Mouse (Mus musculus) liver, embryonic 12.5 days (tissue): ENCODE measurements around the gene Secisbp2. TPM values are rescaled to one million over a fixed set of nuclear protein-coding genes. Genes with fewer than 3 reads are reported as not detected.

Experiments
- ATAC-seq: fragments of 200-750 bp; cut with Nextera tagmentation; 2 replicates; pipeline ENCODE4 v1.8.0; 2017; ENCODE audit warnings: moderate number of reproducible peaks, mild to moderate bottlenecking, moderate library complexity
- H3K27ac ChIP-seq: fragments of 300-500 bp; sonication (generic); 2 replicates; pipeline ENCODE4 v1.5.1; 2016; ENCODE audit warnings: mild to moderate bottlenecking
- H3K27me3 ChIP-seq: fragments of 300-500 bp; sonication (generic); replicated peaks from 2 replicates; pipeline ENCODE4 v1.6.1; 2016; ENCODE audit warnings: mild to moderate bottlenecking, moderate library complexity
- H3K36me3 ChIP-seq: fragments of 300-500 bp; sonication (generic); 2 replicates; pipeline ENCODE4 v1.6.1; 2016; ENCODE audit warnings: mild to moderate bottlenecking, moderate library complexity
- H3K4me1 ChIP-seq: fragments of 300-500 bp; sonication (generic); 2 replicates; pipeline ENCODE4 v1.6.1; 2016
- H3K4me2 ChIP-seq: fragments of 300-500 bp; sonication (generic); 2 replicates; pipeline ENCODE4 v1.6.1; 2016; ENCODE audit warnings: mild to moderate bottlenecking, moderate library complexity
- H3K4me3 ChIP-seq: fragments of 300-500 bp; sonication (generic); 2 replicates; pipeline ENCODE4 v1.5.1; 2016; ENCODE audit warnings: mild to moderate bottlenecking, moderate library complexity
- H3K9ac ChIP-seq: fragments of 300-500 bp; sonication (generic); 2 replicates; pipeline ENCODE4 v1.6.1; 2016; ENCODE audit warnings: mild to moderate bottlenecking, moderate library complexity
- H3K9me3 ChIP-seq: fragments of 300-500 bp; sonication (generic); replicated peaks from 2 replicates; pipeline ENCODE4 v1.6.1; 2016; ENCODE audit warnings: mild to moderate bottlenecking, moderate library complexity
- WGBS: fragments of 180-500 bp; shearing (Covaris S2); methylation state at CpG from one replicate; pipeline ENCODE4 v1.1.7; 2016; ENCODE audit not compliant: insufficient replicate concordance; 5-methylcytosine and 5-hydroxymethylcytosine counted together
- polyA plus RNA-seq: library from polyadenylated mRNA; unstranded; fragments of >200 nt; fragmentation: Nextera tagmentation; extraction: Ambion mirVana; gene quantifications from 2 replicates; pipeline ENCODE4 v1.2.1, GENCODE M21; 2016

Gene Secisbp2
- polyA plus RNA-seq, result 19.7 and 22.7 TPM in 2 replicates

DNA sequence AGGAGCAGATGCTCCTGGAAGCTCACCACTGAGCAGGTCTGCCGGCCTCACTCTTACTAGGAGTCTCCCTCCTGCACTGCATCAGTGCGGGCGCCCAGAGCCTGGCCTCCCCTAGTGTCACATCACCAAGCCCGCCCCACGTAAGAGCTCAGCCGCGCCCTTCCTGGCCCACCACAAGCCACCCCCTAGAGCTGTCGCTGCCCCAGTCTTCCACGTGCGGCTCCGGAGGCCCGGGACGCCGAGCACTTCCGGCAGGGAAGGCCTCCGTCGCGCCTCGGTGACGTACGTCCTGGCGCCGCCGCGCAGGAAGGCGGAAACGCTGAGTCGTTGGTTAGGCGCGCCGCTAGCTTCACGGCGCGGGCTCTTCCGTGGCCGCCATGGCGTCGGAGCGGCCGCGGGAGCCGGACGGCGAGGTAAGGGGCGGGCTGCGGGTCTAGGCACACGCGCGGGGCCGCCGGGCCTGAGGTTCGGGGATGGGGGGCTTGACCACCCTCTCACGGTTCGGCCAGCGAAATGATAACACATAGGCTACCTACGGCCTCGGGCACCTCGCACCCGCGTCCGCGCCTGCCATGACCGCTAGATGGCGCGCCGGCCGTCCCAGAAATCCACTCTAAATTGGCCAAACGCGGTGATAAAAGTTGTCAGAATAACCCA is at the start of gene Secisbp2:
Gene Secisbp2 (plus strand): TSS at position 290 of the 657 bp plus-strand sequence.
- peak within 1 kb of the TSS; percentile 89 for H3K9ac ChIP-seq
- H3K27ac ChIP-seq, result peak within 1 kb of the TSS; percentile 90
- 1% methylated on average over 69 of the region's 69 CpGs for WGBS
- H3K4me2 ChIP-seq, result peak within 1 kb of the TSS; percentile 89
- peaks cover 76% of the 10 kb centered on the region for H3K36me3 ChIP-seq
- H3K27me3 ChIP-seq, result no peaks in the 10 kb centered on the region
- no peaks in the 10 kb centered on the region for H3K9me3 ChIP-seq
- H3K4me3 ChIP-seq, result peak within 1 kb of the TSS; percentile 78
- peaks cover 50% of the 10 kb centered on the region for H3K4me1 ChIP-seq
- ATAC-seq, result peak; percentile 89

DNA sequence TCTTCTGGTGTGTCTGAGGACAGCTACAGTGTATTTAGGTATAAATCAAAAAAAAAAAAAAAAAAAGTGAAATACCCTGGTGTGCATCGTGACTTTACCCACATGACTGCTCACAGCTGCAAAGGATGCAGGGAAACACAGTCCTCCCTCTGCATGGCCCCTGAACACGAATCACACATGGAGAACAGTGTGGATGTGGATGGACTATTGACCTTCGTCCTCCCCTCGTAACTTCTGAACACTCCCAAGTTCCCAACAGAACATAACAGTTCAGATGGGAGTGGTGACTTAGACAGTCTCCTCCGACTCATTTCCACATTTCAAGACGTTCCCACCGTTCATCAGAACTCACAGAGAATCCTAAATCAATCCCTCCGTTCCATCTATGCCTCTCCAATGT is 48.7 kb upstream of the Secisbp2 start:
- Histone ChIP-seq H3K9me3 (no peaks in the 10 kb centered on the region), H3K4me1 (no peaks in the 10 kb centered on the region), H3K27ac (no peak overlapping the region), H3K36me3 (no peaks in the 10 kb centered on the region), H3K27me3 (no peaks in the 10 kb centered on the region), H3K9ac (no peak overlapping the region), H3K4me2 (no peak overlapping the region), H3K4me3 (no peak overlapping the region)
- WGBS, result 68% methylated on average over 8 of the region's 8 CpGs
- no peak for ATAC-seq

DNA sequence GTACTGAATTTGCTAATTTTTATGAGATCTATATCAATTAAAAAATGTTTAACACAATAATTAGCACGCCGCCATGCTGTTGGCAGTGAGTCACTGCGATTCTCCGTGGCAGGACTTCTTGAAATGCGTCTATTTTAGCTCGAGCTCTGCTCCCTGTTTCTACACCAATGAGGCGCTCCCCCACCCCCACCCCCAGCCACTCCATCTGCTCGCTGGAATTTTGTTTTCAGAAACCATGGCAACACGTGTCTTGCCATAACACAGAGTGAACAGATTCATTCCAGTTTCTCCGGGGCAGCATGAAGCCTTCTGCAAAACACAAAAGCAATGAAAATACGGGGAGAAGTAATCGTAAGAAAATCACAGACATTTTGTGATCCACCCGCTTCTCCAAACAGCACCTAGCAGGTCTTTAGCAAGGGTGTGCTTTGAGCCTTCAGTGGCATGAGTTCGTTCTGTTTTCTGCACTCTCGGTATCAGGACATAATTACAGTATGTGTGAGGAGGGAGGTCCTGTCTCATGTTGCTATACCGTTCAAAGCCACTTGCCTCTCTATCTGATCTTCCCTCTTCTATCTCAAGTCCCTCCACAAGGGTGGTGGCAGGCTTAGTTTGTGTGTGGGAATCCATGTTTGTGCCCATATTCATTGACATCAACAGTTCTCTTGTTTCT is 48.1 kb upstream of the Secisbp2 start:
- H3K9me3 ChIP-seq, result no peaks in the 10 kb centered on the region
- H3K27ac ChIP-seq, result no peak overlapping the region
- no peak overlapping the region for H3K4me3 ChIP-seq
- 41% methylated on average over 16 of the region's 16 CpGs for WGBS
- no peak overlapping the region for H3K9ac ChIP-seq
- H3K27me3 ChIP-seq, result no peaks in the 10 kb centered on the region
- H3K4me2 ChIP-seq, result no peak overlapping the region
- H3K4me1 ChIP-seq, result no peaks in the 10 kb centered on the region
- ATAC-seq, result no peak
- no peaks in the 10 kb centered on the region for H3K36me3 ChIP-seq

- 44% methylated on average over 4 of the region's 4 CpGs for WGBS
- Histone ChIP-seq H3K36me3 (no peaks in the 10 kb centered on the region), H3K9ac (no peak overlapping the region), H3K27ac (no peak overlapping the region), H3K27me3 (no peaks in the 10 kb centered on the region), H3K9me3 (no peaks in the 10 kb centered on the region), H3K4me2 (no peak overlapping the region), H3K4me3 (no peak overlapping the region), H3K4me1 (no peaks in the 10 kb centered on the region)
- ATAC-seq, result no peak
Measured at GRCm38 (mm10) chr13:51603894-51604244, 47.6 kb upstream of the Secisbp2 start.

DNA sequence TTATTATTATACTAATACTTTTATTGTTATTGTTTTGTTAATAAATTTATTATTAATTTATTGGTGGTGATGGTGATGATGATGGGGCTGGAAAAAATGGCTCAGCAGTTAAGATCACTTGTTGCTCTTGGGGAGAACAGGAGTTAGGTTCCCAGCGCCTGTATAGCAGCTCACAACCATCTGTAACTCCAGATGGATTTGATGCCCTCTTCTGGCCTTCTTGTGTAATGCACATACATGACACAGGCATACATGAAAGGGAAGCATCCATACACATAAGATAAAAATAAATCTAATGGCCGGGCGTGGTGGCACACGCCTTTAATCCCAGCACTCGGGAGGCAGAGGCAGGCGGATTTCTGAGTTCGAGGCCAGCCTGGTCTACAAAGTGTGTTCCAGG is 42.3 kb upstream of the Secisbp2 start:
- H3K27ac ChIP-seq, result no peak overlapping the region
- no peaks in the 10 kb centered on the region for H3K36me3 ChIP-seq
- no peak overlapping the region for H3K4me3 ChIP-seq
- 79% methylated on average over 7 of the region's 7 CpGs for WGBS
- no peak overlapping the region for H3K4me2 ChIP-seq
- ATAC-seq, result no peak
- H3K9ac ChIP-seq, result no peak overlapping the region
- no peaks in the 10 kb centered on the region for H3K9me3 ChIP-seq
- peaks cover 8% of the 10 kb centered on the region; the same call in 1 of the 2 replicates for H3K27me3 ChIP-seq
- H3K4me1 ChIP-seq, result no peaks in the 10 kb centered on the region

- 27% methylated on average over 9 of the region's 9 CpGs for WGBS
- H3K4me2 ChIP-seq, result no peak overlapping the region
- ATAC-seq, result no peak
Measured at GRCm38 (mm10) chr13:51611060-51611459, 40.4 kb upstream of the Secisbp2 start.

DNA sequence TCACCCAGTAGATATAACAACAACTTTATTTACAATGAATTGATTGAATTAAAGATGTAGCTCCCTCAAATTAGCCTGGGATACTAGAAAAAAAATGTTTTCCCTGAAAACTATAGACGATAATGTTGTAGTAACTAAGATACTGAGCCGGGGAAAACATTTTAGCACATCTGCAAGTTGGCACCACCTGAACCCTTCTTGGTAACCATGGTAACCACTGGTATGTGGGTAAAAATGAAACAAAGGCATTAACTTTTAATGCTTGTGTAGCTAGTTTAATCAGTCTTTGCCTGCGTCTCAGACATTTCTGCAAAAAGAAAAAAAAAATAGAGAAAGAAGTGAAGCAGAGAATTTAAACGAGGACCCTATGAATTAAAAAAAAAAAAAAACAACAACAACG is 40.0 kb upstream of the Secisbp2 start:
- Histone ChIP-seq H3K27me3 (peaks cover 14% of the 10 kb centered on the region), H3K27ac (no peak overlapping the region), H3K36me3 (no peaks in the 10 kb centered on the region), H3K4me2 (no peak overlapping the region), H3K4me1 (peaks cover 6% of the 10 kb centered on the region), H3K4me3 (no peak overlapping the region), H3K9me3 (no peaks in the 10 kb centered on the region), H3K9ac (no peak overlapping the region)
- no peak for ATAC-seq
- 56% methylated on average over 5 of the region's 5 CpGs for WGBS

More at GRCm38 (mm10) chr13:51611060-51611459, 40.4 kb upstream of the Secisbp2 start:
- Histone ChIP-seq H3K27ac (no peak overlapping the region), H3K4me1 (peaks cover 2% of the 10 kb centered on the region), H3K36me3 (no peaks in the 10 kb centered on the region), H3K4me3 (no peak overlapping the region), H3K27me3 (peaks cover 11% of the 10 kb centered on the region), H3K9me3 (no peaks in the 10 kb centered on the region), H3K9ac (no peak overlapping the region)

GRCm38 (mm10) chr13:51615815-51616214 is 35.7 kb upstream of the Secisbp2 start:
- Histone ChIP-seq H3K4me2 (no peak overlapping the region), H3K36me3 (no peaks in the 10 kb centered on the region), H3K4me3 (no peak overlapping the region), H3K27me3 (peaks cover 11% of the 10 kb centered on the region), H3K9ac (no peak overlapping the region), H3K9me3 (no peaks in the 10 kb centered on the region), H3K27ac (no peak overlapping the region), H3K4me1 (peaks cover 8% of the 10 kb centered on the region)
- WGBS, result 49% methylated on average over 10 of the region's 10 CpGs
- no peak for ATAC-seq

GRCm38 (mm10) chr13:51616417-51617044 is 35.0 kb upstream of the Secisbp2 start:
- Histone ChIP-seq H3K4me3 (no peak overlapping the region), H3K9ac (no peak overlapping the region), H3K4me1 (peaks cover 8% of the 10 kb centered on the region), H3K4me2 (no peak overlapping the region), H3K27ac (no peak overlapping the region), H3K36me3 (no peaks in the 10 kb centered on the region), H3K27me3 (peaks cover 11% of the 10 kb centered on the region), H3K9me3 (no peaks in the 10 kb centered on the region)
- no peak for ATAC-seq
- WGBS, result 17% methylated on average over 12 of the region's 12 CpGs

GRCm38 (mm10) chr13:51617306-51617705 is 34.2 kb upstream of the Secisbp2 start:
- Histone ChIP-seq H3K27ac (no peak overlapping the region), H3K4me1 (peaks cover 8% of the 10 kb centered on the region), H3K4me2 (no peak overlapping the region), H3K4me3 (no peak overlapping the region), H3K9me3 (no peaks in the 10 kb centered on the region), H3K36me3 (no peaks in the 10 kb centered on the region), H3K9ac (no peak overlapping the region), H3K27me3 (peaks cover 11% of the 10 kb centered on the region)
- ATAC-seq, result no peak
- WGBS, result 50% methylated on average over 1 of the region's 1 CpGs

DNA sequence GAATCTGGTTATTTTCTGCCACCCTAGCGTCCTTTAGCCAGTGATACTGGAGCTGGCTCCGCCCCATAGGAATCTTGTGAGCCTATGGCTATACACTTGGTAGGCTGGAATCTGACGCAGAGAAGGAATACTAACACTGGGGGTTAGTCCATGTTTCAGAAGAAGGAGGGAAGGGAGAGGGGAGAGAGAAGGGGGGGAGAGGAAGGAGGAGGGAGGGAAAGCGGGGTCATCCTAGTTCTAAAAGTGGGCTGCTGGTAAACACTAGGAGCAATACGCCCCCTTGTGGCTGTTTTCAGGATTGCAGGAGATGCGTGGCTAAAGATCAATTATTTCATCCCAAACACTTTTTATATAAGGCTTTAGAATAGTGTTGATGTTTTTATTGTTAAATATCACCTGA is 33.6 kb upstream of the Secisbp2 start:
- Histone ChIP-seq H3K4me2 (no peak overlapping the region), H3K4me3 (no peak overlapping the region), H3K9ac (no peak overlapping the region), H3K27me3 (peaks cover 7% of the 10 kb centered on the region), H3K4me1 (peaks cover 8% of the 10 kb centered on the region), H3K36me3 (no peaks in the 10 kb centered on the region), H3K9me3 (no peaks in the 10 kb centered on the region), H3K27ac (no peak overlapping the region)
- WGBS, result 24% methylated on average over 6 of the region's 6 CpGs
- no peak for ATAC-seq

DNA sequence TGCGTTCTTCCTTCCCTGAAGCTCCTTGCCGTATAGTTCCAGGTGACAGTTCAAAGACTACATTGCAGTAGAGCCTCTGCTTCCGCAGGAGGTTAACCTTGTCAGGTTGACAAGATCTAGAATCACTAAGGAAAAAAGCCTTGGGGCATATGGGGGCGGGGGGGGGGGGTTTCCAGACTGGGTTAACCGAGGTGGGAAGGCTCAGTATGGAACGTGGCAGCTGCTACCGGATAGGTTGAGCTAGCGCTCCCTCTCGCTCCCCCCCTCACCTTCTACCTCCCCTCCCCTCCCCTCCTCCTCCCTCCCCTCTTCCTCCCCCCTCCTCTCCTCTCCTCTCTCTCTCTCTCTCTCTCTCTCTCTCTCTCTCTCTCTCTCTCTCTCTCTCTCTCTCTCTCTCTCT is 32.9 kb upstream of the Secisbp2 start:
- Histone ChIP-seq H3K27me3 (peaks cover 6% of the 10 kb centered on the region), H3K27ac (no peak overlapping the region), H3K4me3 (no peak overlapping the region), H3K4me1 (peaks cover 8% of the 10 kb centered on the region), H3K36me3 (no peaks in the 10 kb centered on the region), H3K4me2 (no peak overlapping the region), H3K9me3 (no peaks in the 10 kb centered on the region), H3K9ac (no peak overlapping the region)
- ATAC-seq, result no peak
- WGBS, result 15% methylated on average over 8 of the region's 9 CpGs
